Mouse (Mus musculus) brain, embryonic 14.5 days (tissue): ENCODE measurements at regions not wholly inside any gene's neighbourhood (a gene's known extent, or its start where the extent isn't known, plus 50 kb on each side); places are given as distances from the start of the nearest gene placed in this dataset.

Source experiments
- CTCF ChIP-seq: fragments of 200-500 bp; IDR thresholded peaks from 2 replicates; pipeline ENCODE4 v1.5.1; 2012; ENCODE audit warnings: inconsistent platforms, mild to moderate bottlenecking, moderate library complexity, borderline replicate concordance; ENCODE audit not compliant: insufficient read depth, insufficient read length; ENCODE audit errors: extremely low read depth
- POLR2A ChIP-seq: fragments of 200-500 bp; IDR thresholded peaks from 2 replicates; pipeline ENCODE4 v1.6.1; 2012; ENCODE audit warnings: mild to moderate bottlenecking, inconsistent platforms, borderline replicate concordance; ENCODE audit not compliant: poor library complexity, insufficient read depth, insufficient read length, severe bottlenecking; ENCODE audit errors: extremely low read depth

DNA sequence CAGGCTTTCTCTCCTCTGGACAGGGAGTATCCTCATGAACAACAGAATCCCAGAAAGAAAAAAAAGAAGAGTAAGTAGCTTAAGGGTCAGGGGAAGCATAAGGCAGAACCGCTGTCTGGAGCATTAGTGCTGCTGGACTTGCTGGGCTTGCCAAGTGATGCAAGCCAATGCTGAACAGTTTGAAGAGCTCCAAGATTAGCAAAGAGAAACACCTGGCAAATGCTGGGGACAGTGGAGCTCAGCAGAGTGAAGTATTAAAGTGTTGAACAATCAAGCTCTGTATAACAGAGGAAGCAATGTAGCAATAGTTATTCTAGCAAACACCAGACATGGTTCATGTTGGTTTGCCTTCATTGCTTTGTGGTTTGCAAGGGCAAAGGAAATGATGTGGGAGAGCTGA, 1100.1 kb downstream of the Mrps31 start:
- no peak for TF ChIP-seq POLR2A
- TF ChIP-seq CTCF: no peak
